Mouse (Mus musculus): ENCODE measurements around the gene Sh2b2. TPM values are rescaled to one million over a fixed set of nuclear protein-coding genes. Genes with fewer than 3 reads are reported as not detected.
A peak's percentile ranks its signal among the peaks of the same experiment; 100 is the strongest.

The Sh2b2 gene
- polyA plus RNA-seq, 1 experiment from 2014 or later = 4.9 TPM

- Histone ChIP-seq H3K36me3 (peaks cover 12% of the 10 kb centered on the region; the same call in 1 of the 2 replicates), H3K27ac (no peak overlapping the region), H3K4me1 (0 out of 2 replicates have a peak, but pooled peaks cover 8% of the 10 kb centered on the region), H3K4me3 (no peak overlapping the region), H3K9me3 (no peaks in the 10 kb centered on the region), H3K27me3 (ENCODE audit: insufficient read depth, poor library complexity, severe bottlenecking) (no peaks in the 10 kb centered on the region)
- DNase-seq (ENCODE audit: low spot score) = no peak
- WGBS = 38% methylated on average over 6 of the region's 6 CpGs
Measured at GRCm38 (mm10) chr5:136258919-136259318, 12.6 kb upstream of the Sh2b2 start.

GRCm38 (mm10) chr5:136252899-136253298 is 6.5 kb upstream of the Sh2b2 start:
- Histone ChIP-seq H3K4me3 (no peak overlapping the region), H3K27me3 (ENCODE audit: insufficient read depth, poor library complexity, severe bottlenecking) (no peaks in the 10 kb centered on the region), H3K9me3 (no peaks in the 10 kb centered on the region), H3K4me1 (no peaks in the 10 kb centered on the region), H3K36me3 (peaks cover 15% of the 10 kb centered on the region), H3K27ac (no peak overlapping the region)
- 13% methylated on average over 17 of the region's 17 CpGs for WGBS
- peak; percentile 86 for DNase-seq (ENCODE audit: low spot score)

DNA sequence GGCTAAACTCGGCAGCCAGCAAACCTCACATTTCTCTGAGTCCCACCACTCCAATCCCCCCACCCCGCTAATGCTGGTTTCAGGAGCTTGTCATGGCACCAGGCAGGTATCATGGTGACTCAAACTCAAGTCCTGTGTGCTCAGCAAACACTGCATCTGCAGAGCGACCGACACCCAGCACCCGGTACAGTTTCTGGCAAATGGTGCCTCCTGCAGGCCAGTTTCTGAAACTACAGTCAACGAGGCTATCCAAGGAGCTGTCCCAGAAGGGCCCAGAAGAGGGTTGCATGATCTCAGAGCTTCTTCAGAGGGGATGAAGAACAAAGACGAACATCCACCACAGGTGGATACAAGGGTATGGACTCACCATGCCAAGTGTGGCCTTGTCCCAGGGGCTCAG is 4.6 kb upstream of the Sh2b2 start:
- 47% methylated on average over 7 of the region's 7 CpGs for WGBS
- no peak overlapping the region for H3K4me3 ChIP-seq
- H3K9me3 ChIP-seq = no peaks in the 10 kb centered on the region
- no peak overlapping the region for H3K27ac ChIP-seq
- H3K36me3 ChIP-seq = peaks cover 5% of the 10 kb centered on the region
- H3K4me1 ChIP-seq = peaks cover 2% of the 10 kb centered on the region; the same call in 1 of the 2 replicates
- DNase-seq (ENCODE audit: low spot score) = no peak
- peaks cover 6% of the 10 kb centered on the region; the same call in 1 of the 2 replicates for H3K27me3 ChIP-seq (ENCODE audit: insufficient read depth, poor library complexity, severe bottlenecking)

- DNase-seq (ENCODE audit: low spot score) = no peak
- H3K27ac ChIP-seq = no peak overlapping the region
- WGBS = 70% methylated on average over 6 of the region's 6 CpGs
Measured at GRCm38 (mm10) chr5:136248441-136248840, 2.1 kb upstream of the Sh2b2 start.

GRCm38 (mm10) chr5:136245541-136246451 is 560 bp downstream of the Sh2b2 start:
- Histone ChIP-seq H3K9me3 (no peaks in the 10 kb centered on the region), H3K27ac (peak overlapping the region; percentile 67), H3K4me3 (peak overlapping the region; percentile 80), H3K36me3 (peaks cover 4% of the 10 kb centered on the region; the same call in 1 of the 2 replicates), H3K4me1 (peaks cover 29% of the 10 kb centered on the region), H3K27me3 (ENCODE audit: insufficient read depth, poor library complexity, severe bottlenecking) (peaks cover 43% of the 10 kb centered on the region)
- DNase-seq (ENCODE audit: low spot score) = no peak
- 11% methylated on average over 15 of the region's 15 CpGs for WGBS

More at GRCm38 (mm10) chr5:136248441-136248840, 2.1 kb upstream of the Sh2b2 start:
- Histone ChIP-seq H3K27me3 (ENCODE audit: insufficient read depth, poor library complexity, severe bottlenecking) (peaks cover 29% of the 10 kb centered on the region), H3K9me3 (no peaks in the 10 kb centered on the region), H3K36me3 (peaks cover 4% of the 10 kb centered on the region), H3K4me3 (no peak overlapping the region), H3K4me1 (peaks cover 27% of the 10 kb centered on the region)

- H3K27me3 ChIP-seq (ENCODE audit: insufficient read depth, poor library complexity, severe bottlenecking) = peaks cover 50% of the 10 kb centered on the region
- H3K27ac ChIP-seq = peak overlapping the region; percentile 84
- peaks cover 29% of the 10 kb centered on the region for H3K4me1 ChIP-seq
- no peaks in the 10 kb centered on the region for H3K9me3 ChIP-seq
- peak overlapping the region; percentile 80 for H3K4me3 ChIP-seq
- peak; percentile 90 for DNase-seq (ENCODE audit: low spot score)
- H3K36me3 ChIP-seq = no peaks in the 10 kb centered on the region
- WGBS = under 1% methylated on average over 57 of the region's 57 CpGs
Measured at GRCm38 (mm10) chr5:136244762-136245540, 1.4 kb downstream of the Sh2b2 start.

DNA sequence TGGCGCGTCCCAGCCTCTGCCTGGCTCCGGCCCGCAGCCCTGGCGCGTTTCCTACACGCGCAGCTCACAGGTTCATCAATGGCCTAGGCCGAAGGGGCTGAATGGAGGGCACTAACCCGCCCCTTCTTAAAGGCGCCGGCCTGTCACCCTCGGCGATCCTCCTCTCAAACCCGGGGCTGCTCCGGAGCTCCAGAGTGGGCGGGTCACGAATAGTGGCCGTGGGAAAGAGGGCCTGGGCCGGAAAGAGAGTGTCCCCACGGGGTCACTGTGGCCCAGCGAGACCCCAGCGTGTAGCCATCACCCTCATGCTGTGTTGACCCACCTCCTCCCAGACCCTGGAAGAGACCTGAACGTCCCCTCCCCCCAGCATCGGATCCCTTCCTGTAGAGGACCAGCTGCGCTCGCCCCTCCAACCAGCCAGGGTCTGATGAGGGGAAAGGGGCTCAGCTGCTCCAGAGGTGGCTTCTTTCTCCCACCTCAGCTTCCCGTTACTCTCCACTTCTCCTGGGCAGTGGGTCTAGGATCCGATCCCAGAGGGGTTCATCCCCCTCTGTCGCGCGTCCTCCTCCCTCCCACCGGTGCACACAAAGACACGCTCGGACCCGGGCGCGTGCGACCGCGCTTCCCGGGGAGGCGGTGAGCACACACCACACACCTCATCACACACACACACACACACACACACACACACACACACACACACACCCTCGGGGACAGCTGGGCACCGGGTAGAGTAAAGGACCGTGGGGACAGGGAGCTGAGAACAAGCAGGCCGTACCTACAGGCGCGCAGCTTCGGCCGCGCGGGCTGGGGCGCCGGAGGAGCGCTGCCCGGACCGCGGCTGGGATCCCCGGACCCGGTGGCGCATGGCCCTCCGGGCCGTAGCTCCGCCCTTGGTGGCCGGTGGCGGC is 2.2 kb downstream of the Sh2b2 start:
- peak overlapping the region; percentile 84 for H3K27ac ChIP-seq
- H3K9me3 ChIP-seq = no peaks in the 10 kb centered on the region
- WGBS = under 1% methylated on average over 64 of the region's 67 CpGs
- H3K4me1 ChIP-seq = peaks cover 29% of the 10 kb centered on the region
- H3K36me3 ChIP-seq = no peaks in the 10 kb centered on the region
- no peak for DNase-seq (ENCODE audit: low spot score)
- H3K4me3 ChIP-seq = peak overlapping the region; percentile 80
- H3K27me3 ChIP-seq (ENCODE audit: insufficient read depth, poor library complexity, severe bottlenecking) = peaks cover 55% of the 10 kb centered on the region

DNA sequence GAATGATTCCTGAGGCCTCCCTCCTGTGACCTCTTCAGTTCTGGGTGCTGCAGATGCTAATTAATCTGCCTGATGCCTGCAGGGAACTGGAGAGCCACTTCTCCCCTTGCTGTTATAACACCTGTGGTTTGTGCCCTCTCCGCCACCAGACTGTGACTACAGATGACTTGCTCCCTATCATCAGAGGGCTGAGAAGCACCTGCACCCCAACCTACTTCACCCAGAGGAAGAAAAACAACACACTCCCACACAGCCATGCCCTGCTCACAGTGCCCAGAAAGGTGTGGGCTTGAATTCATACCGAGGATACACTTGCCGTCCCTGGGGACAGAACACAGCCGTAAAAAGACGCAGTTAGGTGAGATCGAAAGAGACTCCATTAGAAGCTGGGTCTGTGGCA is 5.2 kb downstream of the Sh2b2 start:
- Histone ChIP-seq H3K36me3 (no peaks in the 10 kb centered on the region), H3K4me1 (peaks cover 40% of the 10 kb centered on the region), H3K27ac (no peak overlapping the region), H3K27me3 (ENCODE audit: insufficient read depth, poor library complexity, severe bottlenecking) (peaks cover 79% of the 10 kb centered on the region), H3K9me3 (no peaks in the 10 kb centered on the region), H3K4me3 (no peak overlapping the region)
- WGBS = 77% methylated on average over 6 of the region's 6 CpGs
- DNase-seq (ENCODE audit: low spot score) = no peak

DNA sequence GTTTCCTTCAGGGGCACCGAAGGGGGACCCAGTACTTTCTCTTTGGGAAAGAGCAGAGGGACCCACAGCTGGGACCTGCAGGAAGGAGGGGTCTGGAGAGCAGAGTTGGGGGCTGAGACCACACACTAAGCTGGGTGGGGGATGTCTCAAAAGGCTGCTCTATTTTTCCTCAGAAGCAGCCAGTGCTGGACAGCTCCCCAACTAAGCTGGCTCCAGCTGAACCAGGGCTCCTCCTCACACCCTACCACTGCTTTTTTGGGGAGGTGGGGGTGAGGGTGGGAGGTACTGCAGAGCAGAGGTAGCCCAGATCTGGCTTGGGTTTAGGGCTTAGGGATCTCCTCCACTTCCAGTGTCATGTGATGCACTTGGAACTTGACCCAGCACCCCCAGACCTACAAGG is 6.0 kb downstream of the Sh2b2 start:
- WGBS = 65% methylated on average over 1 of the region's 1 CpGs
- DNase-seq (ENCODE audit: low spot score) = no peak
- peaks cover 78% of the 10 kb centered on the region for H3K27me3 ChIP-seq (ENCODE audit: insufficient read depth, poor library complexity, severe bottlenecking)

DNA sequence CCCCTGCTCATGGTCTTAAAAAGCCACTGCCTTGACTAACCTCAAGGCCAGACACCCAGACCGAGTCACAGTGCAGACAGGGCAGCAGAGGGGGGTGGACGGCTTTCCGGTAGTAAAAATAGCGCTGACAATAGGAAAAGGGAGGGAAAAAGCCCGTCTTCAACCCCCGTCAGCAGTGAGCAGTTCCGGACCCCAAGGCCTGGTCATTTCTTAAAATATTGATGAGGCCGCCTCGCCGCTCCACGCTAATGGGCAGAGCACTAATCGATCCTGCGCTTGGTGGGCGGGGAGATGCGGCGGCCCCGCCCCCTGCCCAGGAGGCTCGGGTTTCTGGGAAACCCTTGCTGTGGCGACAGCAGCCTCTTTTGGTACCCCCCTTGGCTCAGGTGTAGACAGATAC is 8.7 kb downstream of the Sh2b2 start:
- H3K4me3 ChIP-seq = peak overlapping the region; percentile 53
- no peak for DNase-seq (ENCODE audit: low spot score)
- peaks cover 11% of the 10 kb centered on the region for H3K4me1 ChIP-seq
- peaks cover 81% of the 10 kb centered on the region for H3K27me3 ChIP-seq (ENCODE audit: insufficient read depth, poor library complexity, severe bottlenecking)
- H3K9me3 ChIP-seq = no peaks in the 10 kb centered on the region
- 1% methylated on average over 19 of the region's 19 CpGs for WGBS
- H3K36me3 ChIP-seq = no peaks in the 10 kb centered on the region
- no peak overlapping the region; the same call in 1 of the 2 replicates for H3K27ac ChIP-seq

More for the DNA sequence above, 6.0 kb downstream of the Sh2b2 start:
- Histone ChIP-seq H3K4me1 (peaks cover 32% of the 10 kb centered on the region), H3K9me3 (no peaks in the 10 kb centered on the region), H3K36me3 (no peaks in the 10 kb centered on the region), H3K27ac (no peak overlapping the region), H3K4me3 (no peak overlapping the region)

DNA sequence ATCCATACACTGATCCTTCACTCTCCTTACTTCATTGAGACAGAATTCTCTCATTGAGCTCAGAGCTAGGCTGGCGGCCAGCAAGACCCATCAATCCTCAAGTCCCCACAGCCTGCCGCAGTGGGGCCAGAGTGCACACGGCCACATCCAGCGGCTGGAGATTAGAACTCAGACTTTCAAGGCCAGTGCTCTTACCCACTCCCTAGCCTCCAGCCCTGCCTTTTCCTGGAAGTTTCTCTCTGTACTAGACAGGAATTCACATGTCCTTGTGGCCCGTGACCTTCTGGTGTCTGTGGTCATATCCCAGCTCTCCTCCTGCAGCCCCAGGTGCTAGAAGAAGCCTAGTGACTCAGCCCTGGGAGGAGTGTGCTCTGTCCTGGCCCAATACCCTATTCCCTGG is 9.7 kb downstream of the Sh2b2 start:
- H3K36me3 ChIP-seq = peaks cover 5% of the 10 kb centered on the region; the same call in 1 of the 2 replicates
- H3K27me3 ChIP-seq (ENCODE audit: insufficient read depth, poor library complexity, severe bottlenecking) = peaks cover 85% of the 10 kb centered on the region
- H3K4me1 ChIP-seq = peaks cover 17% of the 10 kb centered on the region
- no peaks in the 10 kb centered on the region for H3K9me3 ChIP-seq
- H3K4me3 ChIP-seq = no peak overlapping the region
- H3K27ac ChIP-seq = no peak overlapping the region
- WGBS = 62% methylated on average over 5 of the region's 5 CpGs
- DNase-seq (ENCODE audit: low spot score) = no peak
